8 mouse cellular contexts compared by ENCODE assay signal in genomic region chr13:58031755-58032154, GRCm38 (mm10).
DNase-seq lines count a peak whose midpoint lies in the region; TF ChIP-seq lines count a peak whose summit lies in the region.
"Had no signal": no experiment of that assay in that cellular context is flagged by ENCODE, and none has a peak within 500 bp of the region (broad histone marks: within the 10 kb centered on the region; RNA-seq: fewer than 3 reads in every experiment).

No protein-coding gene starts in this region.

- H3K27me3 ChIP-seq in C2C12 (ENCODE audit: control insufficient read depth, insufficient read depth, insufficient read length) (peaks cover 6% of the 10 kb centered on the region), E14TG2a.4 (ENCODE audit: insufficient read depth, low read length) (peaks cover 39% of the 10 kb centered on the region)
- H3K27me3 ChIP-seq: hindbrain, embryonic 15.5 days had no signal

- no peaks in the 10 kb centered on the region for H3K36me3 ChIP-seq in C2C12 (ENCODE audit: control insufficient read depth, insufficient read depth)
- no peaks in the 10 kb centered on the region for H3K36me3 ChIP-seq in E14TG2a.4 (ENCODE audit: insufficient read depth, low read length)
- H3K36me3 ChIP-seq: hindbrain, embryonic 15.5 days had no signal

- H3K79me3 ChIP-seq in C2C12 (ENCODE audit: low read depth) = no peaks in the 10 kb centered on the region

- H3ac ChIP-seq in C2C12 (ENCODE audit: control insufficient read depth, insufficient read length, low read depth) = no peak overlapping the region

- TF ChIP-seq CTCF in C2C12 (IDR thresholded peaks at IDR 0.05; ENCODE audit: control insufficient read depth, insufficient read depth, insufficient read length) (peak; percentile 8), E14TG2a.4 (conservative IDR thresholded peaks at IDR 0.05; ENCODE audit: low read length) (peak; percentile 88)

- no peaks in the 10 kb centered on the region for H3K79me2 ChIP-seq in C2C12 (ENCODE audit: control insufficient read depth, insufficient read depth)

- H3K9me3 ChIP-seq in E14TG2a.4 (ENCODE audit: low read length) = peaks cover 8% of the 10 kb centered on the region; the same call in 1 of the 2 replicates
- H3K9me3 ChIP-seq: hindbrain, embryonic 15.5 days had no signal

- H3K4me3 ChIP-seq in C2C12 (ENCODE audit: insufficient read depth, poor library complexity, severe bottlenecking) (no peak overlapping the region), E14TG2a.4 (replicated peaks; ENCODE audit: low read length) (no peak overlapping the region)
- H3K4me3 ChIP-seq: hindbrain, embryonic 15.5 days had no signal

- H3K4me1 ChIP-seq in E14TG2a.4 (replicated peaks; ENCODE audit: low read depth, low read length) = no peaks in the 10 kb centered on the region
- H3K4me1 ChIP-seq: hindbrain, embryonic 15.5 days had no signal

- DNase-seq in cerebellum, adult 11-12 months = peak; percentile 69
- peak; percentile 53 for DNase-seq in gastrocnemius, adult 18-20 months (ENCODE audit: low spot score)
- DNase-seq in kidney, adult 9 months = peak; percentile 69
- DNase-seq in lung, postnatal 25 days (ENCODE audit: low spot score) = peak; percentile 54
- DNase-seq in spleen, postnatal 10 days (ENCODE audit: low spot score in 2 of 2) = peak; percentile 41 to 76

TF ChIP-seq in C2C12, 6 proteins besides CTCF, POLR2A, EP300 and RAD21:
- TF ChIP-seq MYOG (IDR thresholded peaks at IDR 0.05; ENCODE audit: control insufficient read depth, extremely low read depth, insufficient read length) (no peak), USF1 (IDR thresholded peaks at IDR 0.05; ENCODE audit: low read depth) (no peak), CEBPB (IDR thresholded peaks at IDR 0.05; ENCODE audit: low read depth) (no peak), MAX (IDR thresholded peaks at IDR 0.05) (no peak), FOSL1 (IDR thresholded peaks at IDR 0.05; ENCODE audit: insufficient read depth, low read length, poor library complexity, severe bottlenecking) (no peak)
